Mouse (Mus musculus): ENCODE measurements around the gene Wdr81. TPM values are rescaled to one million over a fixed set of nuclear protein-coding genes. Genes with fewer than 3 reads are reported as not detected.
A peak's percentile ranks its signal among the peaks of the same experiment; 100 is the strongest.

Gene Wdr81
- total and polyA plus RNA-seq, 2 experiments from 2014 or later = 4.5 to 29.7 TPM

DNA sequence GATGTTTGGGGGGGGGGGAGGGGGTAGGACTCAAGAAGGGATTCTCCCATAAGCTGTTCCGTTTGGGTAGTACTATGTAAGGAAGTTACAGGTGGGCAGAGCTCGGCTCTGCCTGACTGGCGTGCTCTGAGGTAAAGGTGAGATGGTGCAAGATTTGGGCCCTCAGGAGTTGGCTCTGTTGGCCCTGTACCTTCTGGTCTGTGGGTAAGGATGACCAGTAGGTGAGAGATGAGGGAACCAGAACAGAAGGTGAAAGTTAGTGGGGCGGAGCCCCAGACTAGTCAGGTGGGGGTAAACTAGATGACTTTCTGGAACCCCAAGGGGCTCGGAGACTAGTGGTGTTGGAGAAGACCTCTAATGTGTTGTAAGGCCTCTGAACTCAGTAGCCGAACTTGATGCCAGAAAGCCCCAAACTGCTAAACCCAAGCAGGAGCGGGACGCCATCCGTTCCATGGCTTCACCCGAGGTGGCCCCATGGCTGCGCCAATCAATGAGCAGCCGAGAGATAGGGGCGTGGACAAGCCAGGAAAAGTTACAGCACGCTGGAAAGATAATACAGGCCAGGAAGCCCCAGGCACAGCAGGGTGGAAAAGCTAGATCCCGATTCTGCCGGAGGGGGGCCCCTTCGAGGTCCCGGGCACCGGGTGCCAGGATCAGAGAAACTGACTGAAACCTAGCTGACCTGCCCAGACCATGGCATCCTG, 13.1 kb upstream of the Wdr81 start:
- WGBS = 17% methylated on average over 19 of the region's 19 CpGs
- ATAC-seq (ENCODE audit: low FRiP score) = peak; percentile 34; the same call in 1 of the 2 replicates
- DNase-seq (ENCODE audit: low spot score) = no peak

DNA sequence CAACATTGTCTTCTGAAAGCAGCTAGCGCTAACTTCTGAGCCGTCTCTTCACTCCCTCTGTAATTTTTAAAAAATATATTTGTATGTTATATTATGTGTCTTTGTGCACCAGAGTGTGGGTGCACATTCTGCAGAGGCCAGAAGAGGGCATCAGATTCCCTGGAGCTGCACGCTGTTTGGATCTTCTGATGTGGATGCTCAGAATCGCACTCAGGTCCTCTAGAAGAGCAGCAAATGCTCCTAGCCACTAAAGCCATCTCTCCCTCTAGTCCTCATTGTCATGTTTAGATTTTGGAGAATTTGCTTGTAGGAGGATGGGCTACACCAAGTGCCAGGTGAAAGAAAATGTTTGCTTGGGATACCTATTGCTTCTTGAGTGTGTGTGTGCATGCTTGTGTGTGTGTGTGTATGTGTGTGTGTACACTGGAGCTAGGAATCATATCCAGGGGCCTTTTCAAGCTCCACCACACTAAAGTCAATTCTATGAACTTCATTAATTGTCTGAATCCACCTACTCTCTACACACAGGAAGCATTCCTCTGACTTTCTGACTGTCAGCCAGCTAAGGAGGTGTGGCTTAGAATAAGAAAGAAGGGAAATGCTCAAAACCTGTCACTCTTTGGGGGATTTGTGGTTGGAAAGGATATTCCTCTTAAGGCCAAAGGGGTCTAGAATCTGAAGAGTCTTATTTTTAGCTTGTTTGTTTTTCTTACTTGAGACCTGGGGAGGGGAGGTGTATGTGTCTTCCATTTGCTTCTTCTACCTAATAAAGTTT, 12.4 kb upstream of the Wdr81 start:
- no peak overlapping the region for H3K27ac ChIP-seq (ENCODE audit: low read depth, low read length)
- H3K4me1 ChIP-seq (ENCODE audit: insufficient read depth, low read length) = 0 out of 2 replicates have a peak, but pooled peaks cover 4% of the 10 kb centered on the region
- WGBS = 95% methylated on average over 4 of the region's 4 CpGs
- no peak overlapping the region for H3K4me3 ChIP-seq (ENCODE audit: low read depth, low read length)
- no peak for DNase-seq (ENCODE audit: low spot score)
- no peaks in the 10 kb centered on the region for H3K9me3 ChIP-seq (ENCODE audit: low read length)
- no peak overlapping the region for H3K4me2 ChIP-seq (ENCODE audit: low read depth, low read length, poor library complexity, severe bottlenecking)
- peak; percentile 32 for TF ChIP-seq CTCF (IDR thresholded peaks at IDR 0.05)
- no peak overlapping the region for H3K9ac ChIP-seq (replicated peaks; ENCODE audit: low read length, poor library complexity, severe bottlenecking)
- ATAC-seq (ENCODE audit: low FRiP score) = no peak
- no peaks in the 10 kb centered on the region for H3K27me3 ChIP-seq (ENCODE audit: insufficient read depth, low read length)
- H3K36me3 ChIP-seq (ENCODE audit: insufficient read depth, low read length) = peaks cover 16% of the 10 kb centered on the region

More for the DNA sequence above, 13.1 kb upstream of the Wdr81 start:
- no peaks in the 10 kb centered on the region for H3K9me3 ChIP-seq (ENCODE audit: low read length)
- H3K4me1 ChIP-seq (ENCODE audit: insufficient read depth, low read length) = no peaks in the 10 kb centered on the region
- H3K36me3 ChIP-seq (ENCODE audit: insufficient read depth, low read length) = peaks cover 16% of the 10 kb centered on the region
- H3K27ac ChIP-seq (ENCODE audit: low read depth, low read length) = no peak overlapping the region
- H3K4me2 ChIP-seq (ENCODE audit: low read depth, low read length, poor library complexity, severe bottlenecking) = peak overlapping the region; percentile 40
- H3K4me3 ChIP-seq (ENCODE audit: low read depth, low read length) = peak overlapping the region; percentile 16; the same call in 1 of the 2 replicates
- TF ChIP-seq CTCF (IDR thresholded peaks at IDR 0.05) = no peak
- H3K27me3 ChIP-seq (ENCODE audit: insufficient read depth, low read length) = no peaks in the 10 kb centered on the region
- H3K9ac ChIP-seq (replicated peaks; ENCODE audit: low read length, poor library complexity, severe bottlenecking) = peak overlapping the region; percentile 24; the same call in 1 of the 2 replicates

DNA sequence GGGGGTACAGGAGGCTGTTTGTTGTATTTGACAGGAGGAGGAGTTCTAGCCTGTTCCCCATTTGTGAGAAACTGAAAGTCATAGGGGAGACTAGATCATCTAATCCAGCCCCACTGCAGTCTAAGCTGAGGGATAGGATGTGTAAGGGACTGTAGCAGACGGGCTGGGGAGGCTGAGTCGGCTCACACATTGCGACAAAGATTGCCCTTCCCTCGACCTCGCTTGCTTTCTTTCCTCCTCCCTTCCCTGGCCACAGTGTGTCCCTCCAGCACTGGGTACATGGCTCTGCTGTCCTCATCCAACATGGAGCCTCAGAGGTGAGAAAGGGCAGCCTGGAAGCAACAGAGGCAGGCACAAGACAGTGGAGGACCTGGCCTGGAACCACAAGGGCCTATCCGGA, 10.5 kb upstream of the Wdr81 start:
- ATAC-seq (ENCODE audit: low FRiP score) (no peak), DNase-seq (ENCODE audit: low spot score) (no peak)
- 80% methylated on average over 6 of the region's 6 CpGs for WGBS
- H3K4me1 ChIP-seq (ENCODE audit: insufficient read depth, low read length) = peaks cover 8% of the 10 kb centered on the region; the same call in 1 of the 2 replicates
- no peaks in the 10 kb centered on the region for H3K9me3 ChIP-seq (ENCODE audit: low read length)
- H3K4me2 ChIP-seq (ENCODE audit: low read depth, low read length, poor library complexity, severe bottlenecking) = no peak overlapping the region
- TF ChIP-seq CTCF (IDR thresholded peaks at IDR 0.05) = no peak
- H3K27ac ChIP-seq (ENCODE audit: low read depth, low read length) = no peak overlapping the region
- H3K36me3 ChIP-seq (ENCODE audit: insufficient read depth, low read length) = peaks cover 16% of the 10 kb centered on the region
- no peak overlapping the region for H3K4me3 ChIP-seq (ENCODE audit: low read depth, low read length)
- no peaks in the 10 kb centered on the region for H3K27me3 ChIP-seq (ENCODE audit: insufficient read depth, low read length)
- no peak overlapping the region for H3K9ac ChIP-seq (replicated peaks; ENCODE audit: low read length, poor library complexity, severe bottlenecking)

DNA sequence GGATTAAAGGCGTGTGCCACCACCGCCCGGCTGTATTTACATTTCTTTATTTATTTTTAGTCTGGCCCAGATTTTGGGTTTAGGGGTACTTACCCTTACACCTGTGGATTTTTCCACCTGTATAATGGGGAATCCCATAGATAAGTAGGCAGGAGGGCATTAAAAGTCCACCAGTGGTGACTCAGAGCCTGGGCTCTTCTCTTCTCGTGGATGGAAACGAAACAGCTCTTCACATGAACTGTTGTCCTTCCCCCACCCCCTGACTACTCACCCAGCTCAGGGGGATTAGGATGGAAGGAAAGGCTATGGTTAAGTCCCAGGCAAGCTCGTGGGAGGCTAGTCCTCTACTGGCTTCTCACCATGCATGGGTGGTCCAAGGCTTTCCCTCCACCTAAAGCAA, 9.9 kb upstream of the Wdr81 start:
- no peak overlapping the region for H3K27ac ChIP-seq (ENCODE audit: low read depth, low read length)
- no peak for ATAC-seq (ENCODE audit: low FRiP score)
- WGBS = 86% methylated on average over 6 of the region's 6 CpGs
- H3K4me1 ChIP-seq (ENCODE audit: insufficient read depth, low read length) = peaks cover 12% of the 10 kb centered on the region; the same call in 1 of the 2 replicates
- H3K36me3 ChIP-seq (ENCODE audit: insufficient read depth, low read length) = peaks cover 16% of the 10 kb centered on the region
- H3K27me3 ChIP-seq (ENCODE audit: insufficient read depth, low read length) = no peaks in the 10 kb centered on the region
- H3K9ac ChIP-seq (replicated peaks; ENCODE audit: low read length, poor library complexity, severe bottlenecking) = no peak overlapping the region
- TF ChIP-seq CTCF (IDR thresholded peaks at IDR 0.05) = no peak
- H3K4me3 ChIP-seq (ENCODE audit: low read depth, low read length) = no peak overlapping the region
- no peaks in the 10 kb centered on the region for H3K9me3 ChIP-seq (ENCODE audit: low read length)
- DNase-seq (ENCODE audit: low spot score) = no peak
- no peak overlapping the region for H3K4me2 ChIP-seq (ENCODE audit: low read depth, low read length, poor library complexity, severe bottlenecking)

DNA sequence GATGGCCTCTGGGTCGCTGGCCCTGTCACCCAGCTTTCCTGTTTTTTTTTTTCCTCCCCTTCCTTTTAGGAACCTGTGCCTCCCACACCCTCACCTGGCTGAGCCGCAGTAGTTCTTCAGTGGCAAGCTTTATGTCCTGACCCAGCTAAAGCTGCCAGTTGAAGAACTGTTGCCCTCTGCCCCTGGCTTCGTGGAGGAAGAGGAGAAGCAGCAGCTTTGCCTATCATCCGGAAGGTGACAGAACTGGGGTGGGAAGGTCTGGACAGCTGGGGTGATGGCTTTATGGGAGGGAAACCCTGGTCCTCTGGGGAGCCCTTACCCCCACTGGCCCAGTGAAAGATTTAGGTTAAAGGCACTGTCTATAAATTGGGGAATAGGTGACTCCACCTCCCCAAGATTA, 9.1 kb upstream of the Wdr81 start:
- H3K27me3 ChIP-seq (ENCODE audit: insufficient read depth, low read length) = no peaks in the 10 kb centered on the region
- no peak overlapping the region for H3K4me3 ChIP-seq (ENCODE audit: low read depth, low read length)
- peaks cover 12% of the 10 kb centered on the region; the same call in 1 of the 2 replicates for H3K4me1 ChIP-seq (ENCODE audit: insufficient read depth, low read length)
- no peak overlapping the region for H3K9ac ChIP-seq (replicated peaks; ENCODE audit: low read length, poor library complexity, severe bottlenecking)
- ATAC-seq (ENCODE audit: low FRiP score) (no peak), DNase-seq (ENCODE audit: low spot score) (no peak)
- no peak overlapping the region for H3K4me2 ChIP-seq (ENCODE audit: low read depth, low read length, poor library complexity, severe bottlenecking)
- H3K36me3 ChIP-seq (ENCODE audit: insufficient read depth, low read length) = peaks cover 16% of the 10 kb centered on the region
- no peak for TF ChIP-seq CTCF (IDR thresholded peaks at IDR 0.05)
- 75% methylated on average over 4 of the region's 4 CpGs for WGBS
- H3K27ac ChIP-seq (ENCODE audit: low read depth, low read length) = no peak overlapping the region
- H3K9me3 ChIP-seq (ENCODE audit: low read length) = no peaks in the 10 kb centered on the region
